Mouse (Mus musculus) intestine, embryonic 16.5 days (tissue): ENCODE measurements around the gene Tpm3. TPM values are rescaled to one million over a fixed set of nuclear protein-coding genes. Genes with fewer than 3 reads are reported as not detected.
A peak's percentile ranks its signal among the peaks of the same experiment; 100 is the strongest.

Source experiments
- ATAC-seq: fragments of 200-750 bp; cut with Nextera tagmentation; 2 replicates; pipeline ENCODE4 v1.8.0; 2017; ENCODE audit warnings: moderate TSS enrichment, moderate library complexity
- H3K27ac ChIP-seq: fragments of 300-500 bp; sonication (generic); 2 replicates; pipeline ENCODE4 v1.5.1; 2014; ENCODE audit warnings: mild to moderate bottlenecking, low read length
- H3K27me3 ChIP-seq: fragments of 300-500 bp; sonication (generic); replicated peaks from 2 replicates; pipeline ENCODE4 v1.6.1; 2014; ENCODE audit warnings: low read length, control low read depth, mixed read lengths; ENCODE audit not compliant: control insufficient read depth, insufficient read depth
- H3K36me3 ChIP-seq: fragments of 300-500 bp; sonication (generic); 2 replicates; pipeline ENCODE4 v1.6.1; 2014; ENCODE audit warnings: low read length, control low read depth; ENCODE audit not compliant: control insufficient read depth, insufficient read depth
- H3K4me1 ChIP-seq: fragments of 300-500 bp; sonication (generic); 2 replicates; pipeline ENCODE4 v1.6.1; 2014; ENCODE audit warnings: low read length, control low read depth, mixed read lengths; ENCODE audit not compliant: control insufficient read depth, insufficient read depth
- H3K4me2 ChIP-seq: fragments of 300-500 bp; sonication (generic); 2 replicates; pipeline ENCODE4 v1.6.1; 2014; ENCODE audit warnings: low read depth, low read length, control low read depth
- H3K4me3 ChIP-seq: fragments of 300-500 bp; sonication (generic); 2 replicates; pipeline ENCODE4 v1.5.1; 2014; ENCODE audit warnings: mild to moderate bottlenecking, low read length
- H3K9ac ChIP-seq: fragments of 300-500 bp; sonication (generic); 2 replicates; pipeline ENCODE4 v1.6.1; 2014; ENCODE audit warnings: low read depth, low read length
- H3K9me3 ChIP-seq: fragments of 300-500 bp; sonication (generic); 2 replicates; pipeline ENCODE4 v1.6.1; 2016; ENCODE audit warnings: low read length, control low read depth; ENCODE audit not compliant: control insufficient read depth
- WGBS: fragments of 180-500 bp; shearing (Covaris S2); extraction: QIAGEN DNeasy Blood & Tissue Kit; methylation state at CpG from one replicate; pipeline ENCODE4 v1.1.7; 2014; 5-methylcytosine and 5-hydroxymethylcytosine counted together
- polyA plus RNA-seq: library from polyadenylated mRNA; unstranded; fragments of >200 nt; fragmentation: Nextera tagmentation; extraction: Ambion mirVana; gene quantifications from 2 replicates; pipeline ENCODE4 v1.2.1, GENCODE M21; 2015

Tpm3 gene
- polyA plus RNA-seq, 1 experiment from 2014 or later = 565 TPM

DNA sequence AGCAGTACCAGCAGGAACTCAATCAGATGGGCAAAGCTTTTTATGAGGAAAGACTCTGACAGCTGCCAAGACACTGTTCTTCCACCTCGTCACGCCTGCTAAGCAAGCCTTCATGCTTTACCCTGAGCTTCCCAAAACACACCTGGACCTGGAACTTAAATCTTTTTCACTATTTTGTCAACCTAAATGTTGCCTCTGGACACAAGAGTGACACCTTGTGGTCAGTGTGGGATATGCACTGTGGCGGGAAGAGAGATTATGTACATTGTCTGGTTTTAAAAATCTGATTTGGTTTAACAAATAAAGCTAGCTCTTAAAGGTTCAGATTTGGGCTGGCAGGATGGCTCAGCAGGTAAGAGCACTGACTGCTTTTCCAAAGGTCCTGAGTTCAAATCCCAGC lies 6.9 kb upstream of the Tpm3 start:
- WGBS = 61% methylated on average over 3 of the region's 3 CpGs

GRCm38 (mm10) chr3:90067851-90068250 lies 4.6 kb upstream of the Tpm3 start:
- H3K36me3 ChIP-seq = no peaks in the 10 kb centered on the region
- no peaks in the 10 kb centered on the region for H3K9me3 ChIP-seq
- H3K4me1 ChIP-seq = no peaks in the 10 kb centered on the region
- WGBS = 79% methylated on average over 4 of the region's 4 CpGs
- no peaks in the 10 kb centered on the region for H3K27me3 ChIP-seq
- no peak overlapping the region for H3K4me3 ChIP-seq
- H3K4me2 ChIP-seq = no peak overlapping the region
- no peak overlapping the region for H3K9ac ChIP-seq
- ATAC-seq = no peak
- H3K27ac ChIP-seq = no peak overlapping the region

More for the DNA sequence above, 6.9 kb upstream of the Tpm3 start:
- H3K4me2 ChIP-seq = no peak overlapping the region
- H3K4me3 ChIP-seq = no peak overlapping the region
- ATAC-seq = no peak
- H3K27ac ChIP-seq = no peak overlapping the region
- H3K36me3 ChIP-seq = no peaks in the 10 kb centered on the region
- no peak overlapping the region for H3K9ac ChIP-seq
- H3K27me3 ChIP-seq = no peaks in the 10 kb centered on the region
- no peaks in the 10 kb centered on the region for H3K4me1 ChIP-seq
- H3K9me3 ChIP-seq = no peaks in the 10 kb centered on the region

GRCm38 (mm10) chr3:90069688-90070087 lies 2.8 kb upstream of the Tpm3 start:
- no peaks in the 10 kb centered on the region for H3K27me3 ChIP-seq
- no peaks in the 10 kb centered on the region for H3K4me1 ChIP-seq
- H3K9ac ChIP-seq = no peak overlapping the region
- no peak overlapping the region for H3K4me2 ChIP-seq
- H3K9me3 ChIP-seq = no peaks in the 10 kb centered on the region
- H3K36me3 ChIP-seq = no peaks in the 10 kb centered on the region
- H3K27ac ChIP-seq = no peak overlapping the region
- whole genome bisulfite sequencing = 68% methylated on average over 7 of the region's 7 CpGs
- ATAC-seq = no peak
- no peak overlapping the region for H3K4me3 ChIP-seq

- Histone ChIP-seq H3K27me3 (no peaks in the 10 kb centered on the region), H3K4me1 (peaks cover 11% of the 10 kb centered on the region), H3K9me3 (no peaks in the 10 kb centered on the region), H3K36me3 (no peaks in the 10 kb centered on the region), H3K9ac (0 out of 2 replicates have a peak overlapping the region, but pooled peaks have one; percentile 16), H3K27ac (no peak overlapping the region), H3K4me2 (0 out of 2 replicates have a peak overlapping the region, but pooled peaks have one; percentile 32), H3K4me3 (no peak overlapping the region)
- WGBS = 18% methylated on average over 5 of the region's 5 CpGs
- no peak for ATAC-seq
Measured at GRCm38 (mm10) chr3:90076921-90077716, 4.7 kb downstream of the Tpm3 start.

GRCm38 (mm10) chr3:90078224-90078623 lies 5.8 kb downstream of the Tpm3 start:
- 49% methylated on average over 5 of the region's 5 CpGs for WGBS
- no peaks in the 10 kb centered on the region for H3K27me3 ChIP-seq
- no peak overlapping the region for H3K9ac ChIP-seq
- no peak overlapping the region for H3K27ac ChIP-seq
- H3K9me3 ChIP-seq = no peaks in the 10 kb centered on the region
- H3K4me3 ChIP-seq = no peak overlapping the region
- H3K4me2 ChIP-seq = no peak overlapping the region
- H3K4me1 ChIP-seq = peaks cover 18% of the 10 kb centered on the region
- H3K36me3 ChIP-seq = no peaks in the 10 kb centered on the region
- ATAC-seq = no peak

GRCm38 (mm10) chr3:90079133-90079762 lies 6.8 kb downstream of the Tpm3 start:
- Histone ChIP-seq H3K4me3 (peak overlapping the region; percentile 86), H3K4me2 (peak overlapping the region; percentile 79), H3K4me1 (peaks cover 28% of the 10 kb centered on the region), H3K9me3 (no peaks in the 10 kb centered on the region), H3K27me3 (no peaks in the 10 kb centered on the region), H3K27ac (peak overlapping the region; percentile 97), H3K9ac (peak overlapping the region; percentile 82), H3K36me3 (no peaks in the 10 kb centered on the region)
- ATAC-seq = peak; percentile 89
- WGBS = under 1% methylated on average over 33 of the region's 33 CpGs

DNA sequence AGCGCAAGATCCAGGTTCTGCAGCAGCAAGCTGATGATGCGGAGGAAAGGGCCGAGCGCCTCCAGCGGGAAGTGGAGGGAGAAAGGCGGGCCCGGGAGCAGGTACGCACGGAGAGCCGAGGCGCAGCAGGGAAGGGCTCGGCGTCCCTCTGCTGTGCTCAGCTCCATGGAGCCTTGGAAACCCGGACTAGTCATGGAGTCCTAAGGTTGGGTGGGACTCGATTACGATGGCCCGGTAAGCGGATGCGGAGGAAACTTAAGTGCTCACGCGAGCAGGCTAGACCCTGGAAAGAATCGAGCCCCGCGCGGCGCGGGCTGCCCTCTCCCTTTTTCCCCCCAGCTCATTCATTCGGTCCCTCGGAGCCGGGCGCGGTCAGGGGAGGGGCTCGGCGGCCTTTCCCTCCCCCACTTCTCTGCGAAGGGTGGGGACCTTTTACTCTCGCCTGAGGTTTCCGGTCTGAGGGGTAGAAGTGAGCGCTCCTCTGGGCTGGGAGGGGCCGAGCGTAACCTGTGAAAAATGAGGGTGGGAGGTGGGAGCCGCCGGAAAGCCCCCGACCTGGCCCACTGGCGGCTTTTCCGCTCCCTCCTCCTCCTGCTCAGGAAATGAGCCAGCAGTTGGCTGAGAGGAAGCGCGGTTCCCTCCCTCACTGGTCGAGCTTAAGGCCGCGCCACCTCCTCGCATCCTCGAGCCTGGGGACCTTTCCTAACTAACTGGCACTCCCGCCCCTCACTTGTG lies 7.5 kb downstream of the Tpm3 start:
- peak; percentile 52 for ATAC-seq

DNA sequence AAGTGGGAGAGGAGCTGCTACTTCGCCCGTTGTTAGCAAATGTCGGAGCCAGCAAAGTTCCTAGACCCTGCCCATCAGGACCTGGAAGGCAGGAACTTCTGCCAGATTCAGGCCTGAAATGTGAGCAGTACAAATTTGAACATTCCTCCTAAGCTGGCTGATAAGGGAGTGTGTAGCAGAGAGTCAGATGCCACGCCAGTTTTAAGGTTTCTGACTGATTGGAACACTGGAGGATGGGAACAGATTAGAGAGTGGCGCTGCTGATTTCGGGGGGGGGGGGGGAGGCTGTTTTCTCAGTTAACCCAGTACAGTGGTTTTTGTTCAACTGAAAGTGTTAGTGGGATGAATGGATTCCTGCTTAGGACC lies 8.0 kb downstream of the Tpm3 start:
- H3K9me3 ChIP-seq = no peaks in the 10 kb centered on the region
- no peaks in the 10 kb centered on the region for H3K27me3 ChIP-seq
- peak overlapping the region; percentile 86 for H3K4me3 ChIP-seq
- H3K27ac ChIP-seq = peak overlapping the region; percentile 97
- no peak for ATAC-seq
- peaks cover 38% of the 10 kb centered on the region for H3K4me1 ChIP-seq
- H3K4me2 ChIP-seq = peak overlapping the region; percentile 53
- H3K9ac ChIP-seq = peak overlapping the region; percentile 82
- no peaks in the 10 kb centered on the region for H3K36me3 ChIP-seq
- WGBS = 0% methylated on average over 6 of the region's 6 CpGs

More for the DNA sequence above, 7.5 kb downstream of the Tpm3 start:
- Histone ChIP-seq H3K9me3 (no peaks in the 10 kb centered on the region), H3K4me2 (peak overlapping the region; percentile 53), H3K4me1 (peaks cover 33% of the 10 kb centered on the region), H3K9ac (peak overlapping the region; percentile 82), H3K27ac (peak overlapping the region; percentile 97), H3K4me3 (peak overlapping the region; percentile 86), H3K27me3 (no peaks in the 10 kb centered on the region), H3K36me3 (no peaks in the 10 kb centered on the region)
- under 1% methylated on average over 53 of the region's 53 CpGs for WGBS
